Mouse (Mus musculus) large intestine, adult 2 months (tissue): Measurements from ENCODE around the gene Galnt5. TPM values are rescaled to one million over a fixed set of nuclear protein-coding genes. Genes with fewer than 3 reads are reported as not detected.

ENCODE experiments used
- DNase-seq: peaks from one replicate; pipeline ENCODE4 v3.0.0-alpha.2; 2012; ENCODE audit warnings: low read depth, low spot score
- WGBS: fragments of 180-500 bp; shearing (Covaris S2); methylation state at CpG from one replicate; pipeline ENCODE4 v1.1.7; 2018; 5-methylcytosine and 5-hydroxymethylcytosine counted together
- polyA plus RNA-seq: library from polyadenylated mRNA; depleted of rRNA; stranded (reverse); fragments of >200 nt; gene quantifications from 2 replicates; pipeline ENCODE4 v1.2.3, GENCODE M21; 2012; rRNA removed

Gene Galnt5
- 1.6 and 1.8 TPM in 2 replicates for polyA plus RNA-seq

- 12% methylated on average over 12 of the region's 12 CpGs for WGBS
- peak; percentile 33 for DNase-seq
Measured at GRCm38 (mm10) chr2:57997752-57998430, at the start of gene Galnt5. Galnt5 (plus strand) TSS chr2:57997884.

DNA sequence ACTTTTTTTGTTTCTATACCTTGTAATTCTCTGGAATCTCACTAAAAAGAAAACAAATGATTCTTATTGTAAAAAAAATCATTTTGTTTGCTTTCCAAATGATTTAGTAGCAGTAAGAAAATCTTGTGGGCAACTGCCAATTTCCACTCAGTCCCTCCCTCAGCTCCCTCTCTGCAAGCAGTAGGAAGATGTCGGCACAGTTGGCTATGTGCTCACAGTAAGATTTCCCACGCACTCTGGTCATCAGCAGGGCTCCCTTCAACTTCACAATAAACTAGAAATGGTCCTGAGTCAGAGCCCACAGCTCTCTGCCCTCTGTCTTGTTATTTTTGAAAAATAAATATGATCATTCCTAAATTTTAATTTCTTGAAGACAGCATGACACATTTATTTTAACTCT is 46.1 kb upstream of the Galnt5 start:
- DNase-seq: no peak
- WGBS: 50% methylated on average over 2 of the region's 2 CpGs

DNA sequence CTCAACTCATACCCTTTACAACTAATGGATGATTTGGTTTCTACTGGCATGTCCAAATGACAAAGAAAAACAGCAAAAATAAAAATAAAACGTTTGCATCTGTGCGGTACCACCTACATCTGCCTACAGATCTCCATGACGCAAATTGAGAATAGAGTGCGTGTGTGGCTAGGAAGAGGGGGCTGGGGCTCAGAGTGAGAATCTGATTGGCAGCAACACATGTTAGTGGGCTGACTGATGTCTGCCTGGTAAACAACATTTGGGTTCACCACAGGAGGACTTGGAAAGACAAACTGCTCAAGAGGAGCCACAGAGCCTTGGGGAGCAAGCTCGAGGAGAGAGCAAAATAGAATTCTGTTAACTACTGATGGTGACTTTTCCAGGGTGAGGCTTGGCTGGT is 36.9 kb upstream of the Galnt5 start:
- 84% methylated on average over 5 of the region's 5 CpGs for WGBS
- DNase-seq: no peak

DNA sequence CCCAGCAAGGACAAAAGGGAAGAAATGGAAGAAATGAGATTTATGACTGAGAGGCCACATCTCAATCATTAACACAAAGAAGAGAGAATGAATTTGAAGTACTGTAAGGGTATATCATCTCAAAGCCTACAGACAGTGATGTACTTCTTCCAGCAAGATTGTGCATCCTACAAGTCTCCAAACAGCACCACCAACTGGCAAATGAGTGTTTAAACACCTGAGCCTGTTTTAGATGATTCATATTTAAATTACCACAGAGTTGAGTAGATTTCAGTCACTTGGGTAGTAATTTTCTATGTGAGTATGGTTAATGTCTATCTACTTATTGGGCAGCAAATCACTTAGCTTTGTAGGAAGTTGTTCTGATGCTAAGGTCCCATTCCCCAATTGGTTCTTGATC is 15.4 kb upstream of the Galnt5 start:
- DNase-seq: no peak

GRCm38 (mm10) chr2:57991084-57991483 is 6.6 kb upstream of the Galnt5 start:
- 87% methylated on average over 2 of the region's 2 CpGs for WGBS
- no peak for DNase-seq

GRCm38 (mm10) chr2:58001497-58001896 is 3.8 kb downstream of the Galnt5 start:
- DNase-seq: peak; percentile 44
- 7% methylated on average over 3 of the region's 3 CpGs for WGBS

DNA sequence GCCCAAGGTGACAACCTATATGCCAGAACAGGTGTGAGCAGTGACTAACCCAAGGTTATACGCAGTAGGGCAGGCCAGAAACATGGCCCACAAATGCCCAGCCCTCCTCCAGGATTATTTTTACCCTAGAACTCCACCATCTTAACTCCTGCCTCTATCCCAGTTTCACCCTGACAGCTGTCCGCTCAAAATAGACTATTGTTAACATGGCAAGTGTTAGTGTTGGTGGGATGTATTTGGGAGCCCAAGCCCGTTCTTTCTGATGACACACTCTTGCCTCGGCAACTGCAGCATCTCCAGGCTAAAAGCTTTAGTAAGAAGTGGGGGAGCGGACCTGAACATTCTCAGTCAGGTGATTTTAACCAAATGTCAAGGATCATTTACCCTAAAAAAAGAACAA is 9.4 kb downstream of the Galnt5 start:
- DNase-seq: no peak
- WGBS: 92% methylated on average over 5 of the region's 5 CpGs

GRCm38 (mm10) chr2:58023556-58023955 is 25.9 kb downstream of the Galnt5 start:
- no peak for DNase-seq
- 72% methylated on average over 6 of the region's 6 CpGs for WGBS

GRCm38 (mm10) chr2:58026740-58027139 is 29.1 kb downstream of the Galnt5 start:
- DNase-seq: no peak
- WGBS: 71% methylated on average over 5 of the region's 5 CpGs

GRCm38 (mm10) chr2:58029404-58029803 is 31.7 kb downstream of the Galnt5 start:
- no peak for DNase-seq
- 29% methylated on average over 7 of the region's 7 CpGs for WGBS

GRCm38 (mm10) chr2:58031431-58031830 is 33.7 kb downstream of the Galnt5 start:
- WGBS: 72% methylated on average over 3 of the region's 3 CpGs
- no peak for DNase-seq

GRCm38 (mm10) chr2:58035635-58036034 is 38.0 kb downstream of the Galnt5 start:
- no peak for DNase-seq
- 80% methylated on average over 4 of the region's 4 CpGs for WGBS

GRCm38 (mm10) chr2:58036926-58037325 is 39.2 kb downstream of the Galnt5 start:
- 84% methylated on average over 2 of the region's 2 CpGs for WGBS

GRCm38 (mm10) chr2:58041867-58042266 is 44.2 kb downstream of the Galnt5 start:
- 57% methylated on average over 7 of the region's 7 CpGs for WGBS
- DNase-seq: no peak

More at GRCm38 (mm10) chr2:58036926-58037325, 39.2 kb downstream of the Galnt5 start:
- DNase-seq: no peak

DNA sequence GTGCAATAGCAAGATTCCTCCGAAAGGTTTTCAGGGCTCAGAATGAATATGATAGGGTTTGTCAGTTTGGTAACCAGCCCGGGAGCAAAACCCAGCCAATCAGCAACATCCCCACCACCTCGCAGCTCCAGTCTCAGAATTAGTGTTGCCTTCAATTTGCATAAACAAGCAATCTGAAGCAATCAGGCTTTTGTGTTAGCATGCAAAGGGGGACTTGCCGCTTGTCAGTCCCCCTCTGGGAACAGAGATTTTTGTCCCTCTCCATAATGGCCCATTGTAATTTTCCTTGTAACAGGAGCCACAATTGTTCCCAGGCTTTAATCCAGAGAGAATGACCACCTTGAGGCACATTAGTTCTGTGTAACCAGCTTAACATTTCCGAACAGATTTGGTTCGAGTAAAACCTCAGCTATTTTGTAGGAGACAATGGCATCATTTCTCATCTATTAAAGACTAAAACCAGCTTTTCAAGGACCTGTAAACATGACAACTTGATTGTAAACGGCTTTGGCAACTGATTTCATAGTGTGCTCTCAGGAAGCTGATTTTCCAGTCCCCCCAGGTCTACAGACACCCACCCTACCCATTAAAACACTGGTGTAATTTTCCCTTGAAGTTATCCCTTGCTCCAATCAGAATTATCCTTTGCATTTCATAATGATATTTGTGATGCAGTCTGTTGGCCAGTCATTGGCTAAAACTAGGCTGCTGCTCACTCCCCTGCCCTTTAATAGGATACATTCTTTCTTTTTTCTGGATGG is 55.3 kb downstream of the Galnt5 start, which contains the start of gene Ermn:
TSS of gene Ermn (minus strand) at position 44 of the 761 bp plus-strand sequence.
- no peak for DNase-seq
- 38% methylated on average over 7 of the region's 7 CpGs for WGBS

GRCm38 (mm10) chr2:58055383-58055782 is 57.7 kb downstream of the Galnt5 start:
- DNase-seq: peak; percentile 28

- 45% methylated on average over 1 of the region's 1 CpGs for WGBS
- no peak for DNase-seq
Measured at GRCm38 (mm10) chr2:58079849-58080248, 82.2 kb downstream of the Galnt5 start.

GRCm38 (mm10) chr2:58086420-58086819 is 88.7 kb downstream of the Galnt5 start:
- 88% methylated on average over 1 of the region's 1 CpGs for WGBS

DNA sequence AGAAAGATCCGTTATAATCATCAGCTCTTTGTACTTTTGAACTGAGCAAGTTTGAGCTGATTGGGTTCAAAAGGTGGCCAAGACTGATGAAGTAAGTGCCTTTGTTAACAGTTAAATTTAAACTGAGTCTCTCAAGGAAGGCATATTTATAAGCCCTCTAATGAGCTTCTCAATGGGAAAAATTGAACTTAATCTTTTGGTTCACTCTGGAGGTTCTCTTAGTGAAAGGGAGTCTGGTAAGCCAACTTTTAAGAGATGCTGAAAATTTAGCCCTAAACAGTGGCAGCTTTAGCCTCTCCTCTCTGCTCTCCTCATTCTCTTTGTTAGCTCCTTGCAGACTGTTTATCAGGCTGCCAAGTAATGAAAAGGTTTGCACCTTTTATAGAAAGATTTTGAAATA is 97.1 kb downstream of the Galnt5 start:
- WGBS: 56% methylated on average over 1 of the region's 1 CpGs
- no peak for DNase-seq

More at GRCm38 (mm10) chr2:58086420-58086819, 88.7 kb downstream of the Galnt5 start:
- DNase-seq: no peak
